Mouse (Mus musculus) cortical plate, adult 2 months (tissue): ENCODE data around the gene 9130213A22Rik. TPM values are rescaled to one million over a fixed set of nuclear protein-coding genes. Genes with fewer than 3 reads are reported as not detected.
A peak's percentile ranks its signal among the peaks of the same experiment; 100 is the strongest.
"Not testable (repeated sequence)": the region's sequence is repeated elsewhere in the genome, so short reads cannot be mapped to it uniquely, and the experiment has no call there.

Experiments
- H3K27ac ChIP-seq: fragments of 200-500 bp; 2 replicates; pipeline ENCODE4 v1.5.1; 2012; ENCODE audit warnings: low read length, control low read depth, inconsistent platforms; ENCODE audit not compliant: insufficient read depth
- H3K4me1 ChIP-seq: fragments of 200-500 bp; 2 replicates; pipeline ENCODE4 v1.6.1; 2011; ENCODE audit warnings: low read length; ENCODE audit not compliant: control insufficient read depth, insufficient read depth
- H3K4me3 ChIP-seq: fragments of 200-500 bp; 2 replicates; pipeline ENCODE4 v1.5.1; 2011; ENCODE audit warnings: mild to moderate bottlenecking, low read length, control low read depth; ENCODE audit not compliant: insufficient read depth
- CTCF ChIP-seq: fragments of 200-500 bp; IDR thresholded peaks from 2 replicates; pipeline ENCODE4 v1.5.1; 2011; ENCODE audit warnings: mild to moderate bottlenecking, control low read depth, low read length; ENCODE audit not compliant: insufficient read depth; ENCODE audit errors: extremely low read depth
- POLR2A ChIP-seq: fragments of 200-500 bp; IDR thresholded peaks from 2 replicates; pipeline ENCODE4 v1.6.1; 2011; ENCODE audit warnings: mild to moderate bottlenecking, low read length, control low read depth; ENCODE audit not compliant: insufficient read depth; ENCODE audit errors: extremely low read depth
- polyA plus RNA-seq: library from polyadenylated mRNA; depleted of rRNA; stranded (reverse); fragments of >200 nt; gene quantifications from 2 replicates; pipeline ENCODE4 v1.2.3, GENCODE M21; 2012

9130213A22Rik gene
- polyA plus RNA-seq, 1 experiment = 2.1 TPM

- no peak for TF ChIP-seq CTCF
- TF ChIP-seq POLR2A = no peak
- Histone ChIP-seq H3K4me3 (peak overlapping the region; percentile 68), H3K27ac (peak overlapping the region; percentile 98), H3K4me1 (peaks cover 4% of the 10 kb centered on the region)
Measured at GRCm38 (mm10) chr11:69096360-69096986, 25.9 kb downstream of the 9130213A22Rik start.

GRCm38 (mm10) chr11:69095511-69096231, 26.7 kb downstream of the 9130213A22Rik start:
- TF ChIP-seq CTCF = no peak
- no peak for TF ChIP-seq POLR2A
- H3K4me1 ChIP-seq = peaks cover 2% of the 10 kb centered on the region
- peak overlapping the region; percentile 98 for H3K27ac ChIP-seq
- H3K4me3 ChIP-seq = peak overlapping the region; percentile 68

GRCm38 (mm10) chr11:69094697-69095429, 27.5 kb downstream of the 9130213A22Rik start, which contains the start of gene Per1:
Gene Per1, plus strand, starts transcription at chr11:69095217.
- Histone ChIP-seq H3K27ac (peak within 1 kb of the TSS; percentile 98), H3K4me3 (peak within 1 kb of the TSS; percentile 68), H3K4me1 (peaks cover 2% of the 10 kb centered on the region; the same call in 1 of the 2 replicates)
- peak; percentile 98 for TF ChIP-seq POLR2A
- no peak for TF ChIP-seq CTCF

- H3K27ac ChIP-seq, H3K4me3 ChIP-seq, H3K4me1 ChIP-seq: not testable (repeated sequence)
Measured at GRCm38 (mm10) chr11:69093856-69094255, 28.5 kb downstream of the 9130213A22Rik start.

GRCm38 (mm10) chr11:69092871-69093270, 29.5 kb downstream of the 9130213A22Rik start:
- H3K4me1 ChIP-seq = peaks cover 1% of the 10 kb centered on the region
- H3K4me3 ChIP-seq = no peak overlapping the region
- TF ChIP-seq CTCF (no peak), POLR2A (0 out of 2 replicates have a peak, but pooled peaks have one; percentile 5)
- H3K27ac ChIP-seq = no peak overlapping the region

GRCm38 (mm10) chr11:69092386-69092751, 30.0 kb downstream of the 9130213A22Rik start:
- TF ChIP-seq POLR2A (no peak), CTCF (peak; percentile 79)
- no peak overlapping the region for H3K27ac ChIP-seq
- H3K4me1 ChIP-seq = peaks cover 1% of the 10 kb centered on the region
- no peak overlapping the region for H3K4me3 ChIP-seq

GRCm38 (mm10) chr11:69091566-69092385, 30.6 kb downstream of the 9130213A22Rik start:
- no peak for TF ChIP-seq CTCF
- Histone ChIP-seq H3K4me1 (peaks cover 1% of the 10 kb centered on the region), H3K4me3 (no peak overlapping the region), H3K27ac (no peak overlapping the region)

GRCm38 (mm10) chr11:69090367-69090766, 32.0 kb downstream of the 9130213A22Rik start:
- Histone ChIP-seq H3K27ac (no peak overlapping the region), H3K4me3 (peak overlapping the region; percentile 96), H3K4me1 (peaks cover 3% of the 10 kb centered on the region)
- TF ChIP-seq CTCF = no peak
- no peak for TF ChIP-seq POLR2A

GRCm38 (mm10) chr11:69089616-69090290, 32.6 kb downstream of the 9130213A22Rik start:
- H3K27ac ChIP-seq = peak overlapping the region; percentile 100
- peak overlapping the region; percentile 96 for H3K4me3 ChIP-seq
- H3K4me1 ChIP-seq = peaks cover 3% of the 10 kb centered on the region
- TF ChIP-seq CTCF (no peak), POLR2A (0 out of 2 replicates have a peak, but pooled peaks have one; percentile 24)
